Mouse (Mus musculus) heart, postnatal 25 days (tissue): Measurements from ENCODE around the gene Traf3ip3. TPM values are rescaled to one million over a fixed set of nuclear protein-coding genes. Genes with fewer than 3 reads are reported as not detected.
A peak's percentile ranks its signal among the peaks of the same experiment; 100 is the strongest.

ENCODE experiments used
- DNase-seq: peaks from one replicate; pipeline ENCODE4 v3.0.0; 2022; ENCODE audit warnings: low spot score
- intact Hi-C: fragments of 180-260 bp; cut with DNase I; formaldehyde crosslinking; loops from one replicate; pipeline ENCODE4 v1.15.1; 2025
- total RNA-seq, 2 experiments: library from RNA; stranded (reverse); gene quantifications; 2 replicates each; pipeline ENCODE4 v1.2.3; 2021

The Traf3ip3 gene
- total RNA-seq, 2 experiments from 2014 or later: 1.1 to 1.4 TPM

DNA sequence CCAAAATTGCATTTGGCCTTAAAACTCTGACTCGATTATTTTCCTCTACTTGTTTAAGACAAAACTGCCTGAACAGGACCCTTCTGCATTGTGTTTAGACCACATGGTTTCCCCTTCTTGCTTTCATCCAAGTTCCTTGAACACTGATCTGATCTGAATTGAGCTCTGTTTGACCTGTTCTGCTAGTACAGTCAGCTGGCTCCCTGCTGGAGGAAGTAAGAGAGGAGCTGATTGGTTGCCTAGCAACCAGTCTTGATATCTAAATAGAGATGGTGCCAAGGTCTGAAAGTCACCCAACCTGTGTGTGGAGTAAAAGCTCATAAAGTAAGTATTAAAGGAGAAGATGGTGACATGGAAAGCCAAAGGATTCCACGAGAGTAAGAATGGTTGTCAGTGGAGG is 31.6 kb downstream of the Traf3ip3 start:
- no peak for DNase-seq
- intact Hi-C loops: no loop called here

DNA sequence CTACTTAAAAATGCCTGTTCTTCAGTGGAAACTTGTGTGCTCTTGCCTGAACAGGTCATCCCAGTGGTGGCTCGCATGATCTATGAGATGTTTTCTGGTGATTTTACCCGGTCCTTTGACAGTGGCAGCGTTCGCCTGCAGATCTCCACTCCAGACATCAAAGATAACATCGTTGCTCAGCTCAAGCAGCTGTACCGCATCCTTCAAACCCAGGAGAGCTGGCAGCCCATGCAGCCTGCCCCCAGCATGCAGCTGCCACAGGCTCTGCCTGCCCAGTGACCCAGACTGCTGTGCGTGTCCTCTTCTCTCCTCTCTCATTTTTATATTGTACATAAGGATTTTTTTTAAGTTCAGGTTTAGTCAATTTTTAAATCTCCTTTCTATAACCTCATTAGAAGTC is 32.3 kb downstream of the Traf3ip3 start:
- intact Hi-C loops: no loop called here
- no peak for DNase-seq

DNA sequence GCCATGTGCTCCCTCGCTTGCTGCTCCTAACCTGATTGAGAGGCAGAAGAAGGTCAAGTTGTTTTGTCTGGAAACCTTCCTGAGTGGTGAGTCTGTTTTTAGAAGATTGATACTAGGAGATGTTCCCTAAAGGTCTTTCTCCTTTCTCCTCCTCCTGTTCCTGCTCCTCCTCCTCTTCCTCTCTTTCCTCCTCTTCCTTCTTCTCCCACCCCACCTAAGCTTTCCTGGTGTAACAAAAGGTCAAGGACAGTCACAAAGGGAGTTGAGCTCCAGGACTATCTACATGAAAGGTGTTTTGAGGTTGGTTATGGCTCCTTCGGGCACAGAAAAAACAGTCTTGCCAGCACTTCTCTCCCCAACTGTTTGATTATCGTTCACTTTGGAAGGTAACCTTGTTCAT is 33.8 kb downstream of the Traf3ip3 start, which contains the start of gene A130010J15Rik:
Gene A130010J15Rik (plus strand): TSS at position 301 of the 400 bp plus-strand sequence.
- intact Hi-C loops: no loop called here
- no peak for DNase-seq

DNA sequence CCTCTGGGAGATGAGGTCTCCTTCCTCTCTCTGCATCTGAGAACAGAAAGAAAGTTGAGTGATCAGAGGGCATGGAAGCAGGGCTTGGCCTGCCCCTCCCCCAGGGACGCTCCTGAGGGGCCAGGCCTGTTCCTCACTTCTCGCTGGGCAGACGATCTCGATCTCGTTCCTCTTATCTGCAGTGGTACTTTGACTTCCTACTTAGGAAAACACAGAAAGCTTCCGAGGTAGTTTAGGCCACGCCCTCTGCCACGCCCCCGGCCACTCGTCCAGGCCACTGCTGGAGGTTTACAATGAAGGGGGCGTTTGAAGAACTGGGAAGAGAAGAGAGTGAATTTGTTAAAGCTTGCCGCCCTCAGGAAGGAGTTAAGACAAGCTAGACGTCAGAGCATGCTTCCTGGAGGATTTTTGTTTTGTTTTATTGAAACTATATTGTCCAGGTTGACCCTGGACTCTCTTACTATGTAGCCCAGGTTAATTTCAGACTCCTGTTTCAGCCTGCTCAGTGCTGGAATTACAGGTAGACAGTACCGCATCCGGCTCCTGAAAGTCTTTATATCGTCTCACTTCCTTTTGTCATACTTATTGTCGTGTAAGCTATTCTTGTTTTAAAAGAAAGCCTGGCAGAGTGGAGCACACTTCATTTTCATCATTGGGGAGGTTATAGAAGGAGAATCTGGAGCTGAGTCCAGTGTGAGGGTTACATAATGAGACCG is 41.0 kb downstream of the Traf3ip3 start:
- DNase-seq: peak; percentile 12

DNA sequence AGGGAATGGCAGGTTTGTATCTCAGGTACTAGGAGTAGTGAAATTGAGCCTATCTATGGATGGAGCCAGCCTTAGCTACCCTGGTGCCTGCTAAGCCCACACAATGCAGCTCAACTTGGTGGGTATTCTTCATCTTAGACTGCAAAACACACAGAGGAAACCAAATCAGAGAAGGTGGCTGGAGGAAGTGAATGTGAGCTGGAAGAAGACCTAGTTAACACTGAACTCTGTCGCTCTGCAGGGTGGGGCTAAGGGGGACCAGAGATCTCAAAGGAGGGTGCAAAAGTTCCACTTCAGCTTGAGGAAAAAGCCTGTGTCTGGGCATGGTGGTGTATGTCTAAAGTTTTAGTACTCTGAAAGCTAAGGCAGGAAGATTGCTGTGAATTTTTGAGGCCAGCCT is 41.9 kb downstream of the Traf3ip3 start:
- no peak for DNase-seq
- intact Hi-C loops: no loop called here

More for the DNA sequence above, 41.0 kb downstream of the Traf3ip3 start:
- intact Hi-C loops: no loop called here

DNA sequence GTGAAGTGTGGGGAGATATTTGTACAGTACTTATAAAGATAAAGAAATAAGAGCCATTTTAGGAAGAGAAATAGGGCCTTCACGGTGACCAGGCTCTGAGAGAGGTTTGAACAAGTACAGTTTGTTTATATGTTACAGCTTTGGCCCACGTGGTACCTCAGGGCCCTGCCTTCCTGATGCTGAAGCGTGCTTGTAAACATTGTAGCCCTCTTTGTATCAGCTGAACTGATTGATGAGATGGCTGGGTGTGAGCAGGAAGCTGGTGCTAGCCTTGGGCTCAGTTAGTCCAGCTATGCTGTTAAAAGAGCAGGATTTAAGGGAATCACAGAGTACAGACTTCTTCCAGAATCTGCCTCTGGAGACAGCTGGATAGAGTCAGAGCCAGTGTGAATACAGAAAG is 42.3 kb downstream of the Traf3ip3 start:
- DNase-seq: no peak
- intact Hi-C loops: no loop called here

DNA sequence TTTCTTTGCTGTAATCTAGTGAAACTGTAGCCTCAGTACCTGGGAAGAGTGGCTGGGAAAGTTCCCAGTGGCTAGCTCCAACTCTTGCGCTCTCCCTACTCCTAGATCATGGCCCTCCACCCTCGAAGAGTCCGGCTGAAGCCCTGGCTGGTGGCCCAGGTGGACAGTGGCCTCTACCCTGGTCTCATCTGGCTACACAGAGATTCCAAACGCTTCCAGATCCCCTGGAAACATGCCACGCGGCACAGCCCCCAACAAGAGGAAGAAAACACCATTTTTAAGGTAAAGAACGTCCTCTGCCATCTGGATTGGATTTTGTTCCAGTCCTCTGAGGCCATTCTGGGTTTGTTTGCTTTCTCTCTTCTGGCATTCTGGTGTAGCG is 44.4 kb downstream of the Traf3ip3 start:
- intact Hi-C loops: no loop called here
- no peak for DNase-seq

DNA sequence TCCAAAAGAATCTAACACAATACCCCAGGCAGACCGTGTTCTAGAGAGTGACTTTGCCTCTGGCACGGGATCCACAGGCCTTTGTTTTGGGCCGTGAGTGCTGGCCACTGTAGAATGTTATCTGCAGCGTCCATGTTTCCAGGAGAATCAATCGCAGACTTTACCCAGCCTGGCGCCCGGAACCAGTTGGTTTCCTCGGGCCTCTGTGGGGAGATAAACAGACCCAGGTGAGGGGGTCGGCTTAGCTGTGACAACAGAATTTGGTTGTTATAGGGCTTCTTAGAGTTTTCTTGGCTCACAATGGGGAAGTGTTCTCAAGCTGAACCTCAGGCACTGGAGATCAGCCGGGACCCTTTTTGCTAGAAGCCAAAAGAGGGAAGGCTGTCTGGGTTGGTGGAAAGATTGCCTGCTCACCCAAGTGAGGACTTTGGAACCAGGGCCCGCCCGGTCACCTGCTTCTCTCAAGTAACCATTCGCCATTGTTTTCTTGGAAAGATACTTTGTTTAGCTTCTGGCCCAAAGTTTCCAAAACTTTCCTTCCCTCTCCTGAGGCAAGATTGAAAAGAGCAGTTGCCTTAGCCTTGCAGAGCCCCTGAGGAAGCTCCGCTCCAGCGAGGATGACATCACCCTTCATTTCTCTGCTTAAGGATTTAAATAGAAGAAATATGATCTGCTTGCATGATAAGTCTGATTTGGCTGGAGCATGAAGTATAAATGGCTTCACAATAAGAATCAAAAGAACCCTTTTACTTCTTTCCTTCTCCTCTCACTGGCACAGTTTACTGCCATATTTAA is 45.0 kb downstream of the Traf3ip3 start:
- intact Hi-C loops: no loop called here
- peak; percentile 8 for DNase-seq

DNA sequence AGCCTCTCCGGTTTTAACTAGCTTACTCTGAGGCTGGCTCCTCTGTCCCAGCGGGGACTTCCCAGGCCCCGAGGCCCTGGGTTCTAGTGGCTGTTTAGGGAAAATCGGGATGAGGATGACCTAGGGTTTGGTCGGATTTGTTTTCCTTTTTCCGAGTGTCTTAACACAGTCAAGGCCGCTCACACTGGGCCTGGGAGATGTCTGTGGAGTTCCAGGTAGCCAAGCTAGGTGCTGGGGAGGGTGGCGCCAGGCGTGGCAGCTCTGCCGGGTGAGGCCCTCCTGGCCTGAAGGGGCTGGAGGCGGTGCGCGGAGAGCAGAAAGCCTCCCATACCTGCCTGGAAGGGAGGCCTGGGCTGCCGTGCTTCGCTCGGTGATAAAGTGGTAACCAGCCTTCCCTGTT is 47.9 kb downstream of the Traf3ip3 start:
- no peak for DNase-seq
- intact Hi-C loops: no loop called here

DNA sequence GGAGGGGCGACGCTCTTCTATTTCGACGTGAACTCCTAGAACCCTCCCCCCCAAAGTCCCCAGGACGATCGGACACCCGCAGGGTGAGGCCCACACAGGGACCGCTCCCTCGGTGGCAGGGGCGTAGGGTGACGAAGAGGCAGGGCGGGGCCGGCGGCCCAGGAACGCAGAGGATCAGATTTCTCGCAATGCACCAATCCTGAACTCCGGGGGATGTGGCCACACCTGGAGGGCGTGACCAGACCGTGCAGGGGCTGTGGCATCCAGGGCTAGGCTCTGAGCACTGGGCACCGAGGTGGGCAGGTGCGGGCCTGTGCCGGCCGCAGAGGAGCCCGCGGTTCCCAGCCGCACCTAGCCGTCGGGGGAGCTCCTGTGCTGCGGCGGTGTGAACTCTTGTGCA is 48.6 kb downstream of the Traf3ip3 start, which contains the start of gene Irf6:
Gene Irf6 (plus strand): TSS at position 240 of the 400 bp plus-strand sequence.
- intact Hi-C loops: no loop called here
- DNase-seq: peak; percentile 40

DNA sequence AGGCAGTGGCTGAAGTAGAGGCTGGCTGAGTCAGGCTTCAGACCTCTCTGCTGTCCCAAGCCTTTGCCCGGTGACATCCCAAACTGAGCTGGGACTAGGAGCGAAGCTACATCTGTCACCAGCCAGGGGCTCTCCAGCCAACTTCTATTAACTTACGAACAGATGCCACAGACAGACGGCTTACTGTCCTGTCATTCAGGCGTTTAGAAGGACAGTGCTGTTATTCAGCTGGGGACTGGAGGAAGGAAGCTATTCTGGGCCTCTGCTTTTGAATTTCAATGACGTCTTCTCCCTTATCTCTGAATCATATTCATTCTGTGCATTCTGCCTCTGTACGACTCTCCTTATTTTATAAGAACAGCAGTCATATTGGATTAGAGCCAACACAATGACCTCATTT is 50.4 kb downstream of the Traf3ip3 start:
- DNase-seq: no peak
- intact Hi-C loops: no loop called here

DNA sequence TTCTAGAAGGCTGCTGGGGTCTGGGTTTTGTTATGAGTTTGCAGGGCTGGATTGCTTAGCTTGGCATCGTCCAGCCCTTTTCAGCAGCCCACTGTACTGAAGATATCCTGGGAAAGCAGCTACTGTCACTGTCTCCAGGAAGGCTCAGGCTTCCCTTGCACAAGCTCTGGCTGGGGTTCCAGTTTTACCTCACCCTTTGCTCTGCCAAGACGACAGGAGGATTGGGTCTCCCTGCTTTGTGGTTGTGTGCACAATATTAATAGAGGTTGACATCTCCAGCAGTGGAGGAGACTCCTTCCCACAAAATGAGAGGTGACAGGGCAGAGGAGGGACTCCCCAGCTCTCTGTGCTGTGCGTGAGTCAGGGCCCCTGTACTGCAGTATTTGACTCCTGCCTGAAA is 52.3 kb downstream of the Traf3ip3 start:
- intact Hi-C loops: no loop called here
- no peak for DNase-seq

DNA sequence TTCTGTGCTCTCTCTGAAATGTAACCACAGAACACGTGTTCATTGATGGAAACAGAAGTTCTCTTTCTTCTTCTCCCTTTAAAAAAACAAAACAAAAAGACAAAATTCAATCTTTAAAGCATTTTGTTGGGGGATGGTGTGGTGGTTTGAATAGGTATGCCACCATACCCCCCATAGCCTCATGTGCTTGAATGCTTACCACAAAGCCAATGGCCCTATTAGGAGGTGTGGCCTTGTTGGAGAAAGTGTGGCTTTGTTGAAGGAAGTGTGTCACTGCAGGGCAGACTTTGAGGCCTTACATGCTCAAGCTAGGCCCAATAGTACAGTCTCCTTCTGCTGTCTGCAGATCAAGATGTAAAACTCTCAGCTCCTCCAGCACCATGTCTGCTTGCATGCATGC is 55.1 kb downstream of the Traf3ip3 start:
- no peak for DNase-seq
- intact Hi-C loops: no loop called here

DNA sequence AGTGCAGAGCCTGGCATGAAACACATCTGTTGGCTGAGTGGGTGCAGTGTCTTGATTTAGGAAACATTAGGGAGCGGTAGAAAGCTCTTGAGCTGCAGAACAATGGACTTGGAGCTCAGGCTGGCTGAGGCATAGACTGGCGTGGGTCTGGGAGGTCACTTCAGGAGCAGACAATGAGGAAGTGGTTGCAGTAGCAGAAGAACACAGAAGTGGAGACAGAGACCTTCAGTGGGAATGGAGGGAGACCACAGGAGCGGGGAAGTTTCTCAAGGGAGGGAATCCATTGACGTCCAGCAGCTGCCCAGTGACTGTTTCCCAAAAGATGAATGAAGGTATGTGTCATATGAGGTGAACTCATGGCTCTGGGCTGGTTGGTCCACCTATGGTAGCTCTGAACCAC is 56.4 kb downstream of the Traf3ip3 start:
- intact Hi-C loops: no loop called here

DNA sequence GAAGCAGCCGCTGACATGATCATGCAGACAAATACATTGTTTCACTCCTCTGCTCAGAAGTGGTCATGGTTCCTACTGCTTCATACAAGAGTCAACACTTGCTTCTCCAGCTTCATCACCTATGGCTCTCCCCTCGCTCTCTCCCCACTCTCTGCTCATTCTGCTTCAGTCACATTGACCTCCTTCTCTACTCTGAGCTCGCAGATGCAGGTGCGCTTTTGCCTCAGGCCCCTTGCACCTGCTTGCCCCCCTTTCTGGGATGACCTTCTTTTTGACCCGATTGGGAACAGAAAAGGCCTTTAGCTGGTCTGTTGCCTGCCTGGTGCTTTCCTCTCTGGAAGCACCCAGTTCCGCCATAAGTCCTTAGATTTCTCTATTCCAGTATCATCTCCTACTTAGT is 57.0 kb downstream of the Traf3ip3 start:
- DNase-seq: no peak
- intact Hi-C loops: no loop called here

More for the DNA sequence above, 56.4 kb downstream of the Traf3ip3 start:
- no peak for DNase-seq

DNA sequence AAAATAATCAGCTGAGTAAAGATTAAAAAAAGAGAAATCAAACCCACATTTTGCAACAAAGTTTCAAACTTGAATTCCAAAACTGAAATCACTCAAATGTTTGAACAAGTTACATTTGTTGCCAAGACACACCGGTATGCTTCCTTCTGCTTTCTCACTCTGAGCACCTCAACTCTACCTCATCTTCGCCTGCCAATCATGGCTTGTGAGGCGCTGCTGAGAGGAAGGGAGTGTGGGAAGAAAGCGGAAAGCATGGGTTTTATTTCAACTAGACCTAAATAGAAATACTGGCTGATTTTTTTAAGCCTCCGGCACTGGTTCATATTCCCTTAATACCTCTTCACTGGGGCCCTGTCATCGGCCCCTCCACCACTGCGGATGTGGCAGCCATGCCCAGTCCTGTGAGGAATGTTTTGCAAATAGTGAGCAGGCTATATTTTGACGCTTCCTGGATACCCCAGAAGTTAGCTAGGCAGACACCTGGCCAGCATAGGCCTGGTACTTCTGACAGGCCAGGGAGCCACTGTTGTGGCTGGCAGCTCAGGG is 58.9 kb downstream of the Traf3ip3 start:
- no peak for DNase-seq
- intact Hi-C loops: no loop called here

DNA sequence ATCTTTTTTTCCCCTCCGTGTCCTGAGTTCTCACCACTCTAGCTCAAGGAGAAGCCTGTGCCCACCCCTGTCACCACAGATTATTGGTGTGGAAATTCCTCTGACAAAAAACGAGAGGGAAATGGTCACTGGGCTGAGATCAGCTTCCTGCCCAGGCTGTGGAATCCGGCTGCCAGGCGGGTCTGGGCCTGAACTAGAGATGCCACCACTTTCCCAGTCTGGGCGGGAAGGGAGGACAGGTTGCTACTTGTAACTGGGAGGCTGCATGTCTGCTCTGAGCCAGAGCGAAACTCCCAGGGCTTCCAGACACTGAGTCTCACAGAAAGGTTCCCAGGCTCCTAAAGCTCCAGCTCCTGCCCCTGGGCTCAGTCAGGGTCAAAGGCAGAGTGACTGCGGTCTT is 60.4 kb downstream of the Traf3ip3 start:
- intact Hi-C loops: no loop called here

DNA sequence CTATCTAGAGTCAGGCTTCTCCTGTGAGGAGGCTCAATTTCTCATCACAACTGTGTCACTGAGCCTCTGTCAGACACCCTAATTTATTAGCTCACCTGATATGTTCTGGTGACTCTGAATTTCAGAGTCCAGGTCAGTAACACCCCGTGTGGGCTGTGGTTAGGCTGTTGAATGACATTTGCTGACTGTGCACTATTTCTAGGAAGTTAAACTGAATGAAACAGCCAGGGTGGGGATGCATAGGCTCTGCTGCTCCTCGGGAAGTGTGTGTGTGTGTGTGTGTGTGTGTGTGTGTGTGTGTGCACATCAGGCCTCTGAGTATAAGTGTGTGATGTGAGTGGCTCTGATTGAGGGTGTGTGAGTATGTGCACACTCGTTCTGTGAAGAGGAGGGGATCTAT is 62.8 kb downstream of the Traf3ip3 start:
- intact Hi-C loops: no loop called here
- DNase-seq: no peak

More for the DNA sequence above, 60.4 kb downstream of the Traf3ip3 start:
- DNase-seq: no peak

DNA sequence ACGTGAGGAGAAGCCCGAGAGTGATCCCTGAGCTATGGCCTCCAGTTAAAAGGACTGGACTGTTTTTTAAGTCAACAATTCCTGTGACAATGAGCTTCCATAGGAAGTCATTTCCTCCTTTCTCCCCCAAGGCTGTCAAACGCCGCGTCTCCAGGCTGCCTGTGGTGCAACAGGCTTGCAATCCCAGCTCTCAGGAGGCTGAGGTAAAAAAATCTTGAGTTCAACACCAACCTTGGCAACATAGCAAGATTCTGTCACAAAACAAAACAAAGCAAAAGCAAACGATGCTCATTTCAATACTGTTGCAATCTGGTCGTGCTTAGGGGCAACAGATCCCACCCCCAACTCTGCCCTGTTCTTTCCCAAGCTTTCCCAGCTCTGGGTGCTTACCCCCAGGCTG is 63.4 kb downstream of the Traf3ip3 start:
- DNase-seq: no peak
- intact Hi-C loops: no loop called here

DNA sequence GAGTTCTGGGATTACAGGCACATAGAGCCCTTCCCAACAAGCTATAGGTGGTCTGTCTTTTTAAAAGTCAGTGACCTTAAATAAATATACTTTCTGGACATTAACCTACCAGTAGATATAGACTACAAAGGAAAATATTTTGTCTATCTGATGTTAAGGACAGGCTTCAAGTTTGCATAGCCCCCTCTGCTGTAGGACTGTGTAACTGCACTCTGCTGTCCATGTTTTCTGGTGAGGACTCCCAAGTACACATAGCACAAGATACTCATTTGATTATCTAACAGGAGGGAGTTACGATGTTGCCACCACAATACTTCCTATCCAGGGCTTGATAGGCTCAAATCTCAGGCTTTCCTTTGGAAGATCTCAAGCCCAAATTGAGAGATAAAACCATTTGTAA is 67.8 kb downstream of the Traf3ip3 start:
- DNase-seq: no peak
- intact Hi-C loops: no loop called here

DNA sequence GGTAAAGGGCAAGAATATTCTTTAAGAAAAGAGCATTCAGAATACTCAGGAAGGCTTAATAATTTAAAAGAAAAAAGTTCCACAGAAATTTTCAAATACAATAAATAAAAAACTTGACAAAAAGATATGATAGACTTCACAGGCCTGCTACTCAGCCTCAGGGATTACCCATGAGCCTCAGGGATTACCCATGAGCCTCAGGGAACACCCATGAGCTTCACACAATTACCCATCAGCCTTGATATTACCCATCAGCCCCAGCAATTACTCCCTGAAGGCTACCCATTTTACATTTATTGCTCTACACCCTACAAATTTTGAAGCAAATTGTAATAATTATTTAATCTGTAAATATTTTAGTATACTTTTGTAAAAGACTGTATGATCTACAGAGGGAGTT is 69.1 kb downstream of the Traf3ip3 start:
- intact Hi-C loops: no loop called here
- no peak for DNase-seq
